Mouse (Mus musculus) cerebellum, adult 2 months (tissue): ENCODE data around the gene Ccdc142.

ENCODE experiments used
- CTCF ChIP-seq: fragments of 200-500 bp; IDR thresholded peaks from 2 replicates; pipeline ENCODE4 v1.5.1; 2011; ENCODE audit warnings: low read depth, mild to moderate bottlenecking, control low read depth, low read length, moderate library complexity, borderline replicate concordance; ENCODE audit not compliant: insufficient read depth
- POLR2A ChIP-seq: fragments of 200-500 bp; IDR thresholded peaks from 2 replicates; pipeline ENCODE4 v1.6.1; 2011; ENCODE audit warnings: low read length, control low read depth, borderline replicate concordance; ENCODE audit not compliant: insufficient read depth

- no peak for TF ChIP-seq CTCF
- TF ChIP-seq POLR2A = no peak
Measured at GRCm38 (mm10) chr6:83134226-83134625, 32.8 kb downstream of the Ccdc142 start.
